ENCODE assay signal across 8 mouse cellular contexts in the genomic region with DNA sequence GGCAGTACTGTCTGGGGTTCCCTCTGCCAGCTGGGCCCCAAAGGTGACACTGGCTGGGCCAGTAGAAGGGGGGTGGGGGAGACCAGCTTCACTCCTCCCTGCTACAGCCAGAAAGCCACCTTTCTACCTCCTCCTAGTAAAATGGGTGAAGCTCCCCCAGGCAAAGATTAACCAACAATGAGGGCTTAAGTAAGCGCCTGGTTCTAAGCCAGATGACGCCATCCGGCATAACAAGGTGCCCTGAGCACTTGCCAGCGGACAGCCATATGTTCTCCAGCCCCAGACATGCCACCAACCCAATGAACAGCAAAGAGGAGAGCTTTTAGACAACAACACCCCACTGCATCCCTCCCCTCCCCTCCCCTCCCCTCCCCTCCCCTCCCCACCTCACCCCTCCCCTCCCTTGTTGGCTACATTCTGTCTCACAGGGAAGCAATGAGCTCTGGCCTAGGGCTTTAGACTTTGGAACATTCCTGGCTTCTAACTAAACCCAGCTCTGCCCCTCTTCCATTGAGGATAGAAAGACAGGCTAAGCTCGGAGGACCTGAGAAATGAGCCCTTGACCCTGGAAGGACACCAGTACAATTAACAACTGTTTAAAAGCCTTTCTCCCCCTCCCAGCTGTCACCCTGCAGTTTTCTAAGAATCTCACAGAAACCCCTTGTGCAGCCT. TPM values are rescaled to one million over a fixed set of nuclear protein-coding genes. Genes with fewer than 3 reads are reported as not detected.
DNase-seq lines count a peak whose midpoint lies in the region; ATAC-seq lines count a peak whose summit lies in the region.

No protein-coding gene starts in this region.

- H3K36me3 ChIP-seq in embryonic facial prominence, embryonic 10.5 days (replicated peaks): no peaks in the 10 kb centered on the region
- no peaks in the 10 kb centered on the region for H3K36me3 ChIP-seq in lung, embryonic 15.5 days

- no peaks in the 10 kb centered on the region for H3K9me3 ChIP-seq in embryonic facial prominence, embryonic 10.5 days
- H3K9me3 ChIP-seq in lung, embryonic 15.5 days: no peaks in the 10 kb centered on the region

- ATAC-seq in lung, embryonic 15.5 days (ENCODE audit: borderline replicate concordance, extremely low read depth, low FRiP score, low TSS enrichment): no peak
- no peak for ATAC-seq in monocyte, adult 5-6 weeks (replicated peaks; ENCODE audit: insufficient number of reproducible peaks, low FRiP score, low TSS enrichment, poor library complexity, severe bottlenecking)
- ATAC-seq in CD4-positive, CD25-positive, alpha-beta regulatory T cell, adult 4 months: no peak

- H3K27ac ChIP-seq in embryonic facial prominence, embryonic 10.5 days (replicated peaks): peak overlapping the region; percentile 63
- peak overlapping the region; percentile 92 for H3K27ac ChIP-seq in lung, embryonic 15.5 days

- H3K4me3 ChIP-seq in embryonic facial prominence, embryonic 10.5 days: no peak overlapping the region
- H3K4me3 ChIP-seq in lung, embryonic 15.5 days: no peak overlapping the region

- peaks cover 26% of the 10 kb centered on the region for H3K27me3 ChIP-seq in embryonic facial prominence, embryonic 10.5 days (replicated peaks; ENCODE audit: low read depth, poor library complexity, severe bottlenecking)
- H3K27me3 ChIP-seq in lung, embryonic 15.5 days: no peaks in the 10 kb centered on the region

- peaks cover 56% of the 10 kb centered on the region for H3K4me1 ChIP-seq in embryonic facial prominence, embryonic 10.5 days
- peaks cover 51% of the 10 kb centered on the region for H3K4me1 ChIP-seq in lung, embryonic 15.5 days

- 55% methylated on average over 5 of the region's 5 CpGs for WGBS in embryonic facial prominence, embryonic 10.5 days
- 59% methylated on average over 5 of the region's 5 CpGs for WGBS in lung, embryonic 15.5 days

- no peak overlapping the region; the same call in 1 of the 2 replicates for H3K4me2 ChIP-seq in lung, embryonic 15.5 days

- peak; percentile 62 for DNase-seq in cerebellum, adult 11 months
- DNase-seq in embryonic facial prominence, embryonic 10.5 days (ENCODE audit: low spot score): peak; percentile 35
- peak; percentile 83 for DNase-seq in kidney, adult 18-20 months
- DNase-seq in right cerebral cortex, postnatal 36 days (ENCODE audit: low spot score in 2 of 2): no peak
- no peak for DNase-seq in thymus, postnatal 4 days

- no peak overlapping the region for H3K9ac ChIP-seq in lung, embryonic 15.5 days

RNA-seq across cellular contexts. Expression of a gene that starts 42.0 kb away (rescaled TPM):
- polyA plus RNA-seq in embryonic facial prominence, embryonic 10.5 days (2016; fragmentation: Nextera tagmentation; extraction: Ambion mirVana): 1.2 and 1.5 TPM in 2 replicates
- 4.3 and 4.8 TPM in 2 replicates for polyA plus RNA-seq in lung, embryonic 15.5 days (2015; fragmentation: Nextera tagmentation; extraction: Ambion mirVana)
- 0.11 to 2.1 TPM (median 0.76 TPM) in 3 replicates for total RNA-seq in monocyte, adult 5-6 weeks (2017)
- polyA plus RNA-seq in CD4-positive, CD25-positive, alpha-beta regulatory T cell, adult 4 months (2017; shearing (Covaris generic)): 1 to 10 TPM; 3.3 to 3.8 TPM

Comparison
In these comparisons a context has a peak if more than half of its experiments do, and no peak if none do; other contexts are left out.
1. DNase-seq: peak in cerebellum, adult 11 months (single experiment), embryonic facial prominence, embryonic 10.5 days (single experiment) and kidney, adult 18-20 months (single experiment); none in right cerebral cortex, postnatal 36 days (0 of 2) and thymus, postnatal 4 days (single experiment).